Mouse (Mus musculus): ENCODE data around the gene Exoc3l2. TPM values are rescaled to one million over a fixed set of nuclear protein-coding genes. Genes with fewer than 3 reads are reported as not detected.

Gene Exoc3l2
- polyA plus RNA-seq, 1 experiment, result 0.94 TPM

- Histone ChIP-seq H3K4me1 (replicated peaks; ENCODE audit: control insufficient read depth, insufficient read depth, low read length) (peaks cover 19% of the 10 kb centered on the region), H3K27ac (ENCODE audit: control insufficient read depth, insufficient read depth, low read length) (0 out of 2 replicates have a peak overlapping the region, but pooled peaks have one; percentile 24), H3K4me3 (ENCODE audit: control insufficient read depth, insufficient read depth, low read length) (peak overlapping the region; percentile 68), H3K27me3 (ENCODE audit: control insufficient read depth, insufficient read depth, low read length) (no peaks in the 10 kb centered on the region), H3K36me3 (ENCODE audit: control insufficient read depth, insufficient read depth, low read length) (no peaks in the 10 kb centered on the region)
- DNase-seq, result peak; percentile 13
- TF ChIP-seq POLR2A (IDR thresholded peaks at IDR 0.05; ENCODE audit: control insufficient read depth, extremely low read depth, insufficient read depth, low read length, poor library complexity) (no peak), CTCF (IDR thresholded peaks at IDR 0.05; ENCODE audit: borderline replicate concordance, control insufficient read depth, extremely low read depth, insufficient read depth, low read length, poor library complexity) (no peak)
- 48% methylated on average over 6 of the region's 6 CpGs for WGBS
Measured at GRCm38 (mm10) chr7:19459144-19459870, 3.8 kb upstream of the Exoc3l2 start.

GRCm38 (mm10) chr7:19460500-19460899 lies 2.6 kb upstream of the Exoc3l2 start:
- TF ChIP-seq CTCF (IDR thresholded peaks at IDR 0.05; ENCODE audit: borderline replicate concordance, control insufficient read depth, extremely low read depth, insufficient read depth, low read length, poor library complexity), result no peak
- TF ChIP-seq POLR2A (IDR thresholded peaks at IDR 0.05; ENCODE audit: control insufficient read depth, extremely low read depth, insufficient read depth, low read length, poor library complexity), result no peak
- peaks cover 19% of the 10 kb centered on the region for H3K4me1 ChIP-seq (replicated peaks; ENCODE audit: control insufficient read depth, insufficient read depth, low read length)
- no peak overlapping the region for H3K4me3 ChIP-seq (ENCODE audit: control insufficient read depth, insufficient read depth, low read length)
- no peaks in the 10 kb centered on the region for H3K27me3 ChIP-seq (ENCODE audit: control insufficient read depth, insufficient read depth, low read length)
- WGBS, result 100% methylated on average over 1 of the region's 1 CpGs
- no peaks in the 10 kb centered on the region for H3K36me3 ChIP-seq (ENCODE audit: control insufficient read depth, insufficient read depth, low read length)
- H3K27ac ChIP-seq (ENCODE audit: control insufficient read depth, insufficient read depth, low read length), result no peak overlapping the region
- DNase-seq, result no peak

- H3K27ac ChIP-seq (ENCODE audit: control insufficient read depth, insufficient read depth, low read length), result no peak overlapping the region
- H3K27me3 ChIP-seq (ENCODE audit: control insufficient read depth, insufficient read depth, low read length), result no peaks in the 10 kb centered on the region
- no peaks in the 10 kb centered on the region for H3K36me3 ChIP-seq (ENCODE audit: control insufficient read depth, insufficient read depth, low read length)
- peak; percentile 70 for DNase-seq
- no peak for TF ChIP-seq CTCF (IDR thresholded peaks at IDR 0.05; ENCODE audit: borderline replicate concordance, control insufficient read depth, extremely low read depth, insufficient read depth, low read length, poor library complexity)
- TF ChIP-seq POLR2A (IDR thresholded peaks at IDR 0.05; ENCODE audit: control insufficient read depth, extremely low read depth, insufficient read depth, low read length, poor library complexity), result no peak
- peaks cover 19% of the 10 kb centered on the region for H3K4me1 ChIP-seq (replicated peaks; ENCODE audit: control insufficient read depth, insufficient read depth, low read length)
- WGBS, result 17% methylated on average over 6 of the region's 6 CpGs
- H3K4me3 ChIP-seq (ENCODE audit: control insufficient read depth, insufficient read depth, low read length), result no peak overlapping the region
Measured at GRCm38 (mm10) chr7:19461488-19461887, 1.6 kb upstream of the Exoc3l2 start.

GRCm38 (mm10) chr7:19462443-19462842 lies 688 bp upstream of the Exoc3l2 start:
- no peak overlapping the region for H3K27ac ChIP-seq (ENCODE audit: control insufficient read depth, insufficient read depth, low read length)
- no peaks in the 10 kb centered on the region for H3K27me3 ChIP-seq (ENCODE audit: control insufficient read depth, insufficient read depth, low read length)
- H3K4me3 ChIP-seq (ENCODE audit: control insufficient read depth, insufficient read depth, low read length), result no peak overlapping the region
- no peaks in the 10 kb centered on the region for H3K36me3 ChIP-seq (ENCODE audit: control insufficient read depth, insufficient read depth, low read length)
- DNase-seq, result no peak
- peaks cover 11% of the 10 kb centered on the region for H3K4me1 ChIP-seq (replicated peaks; ENCODE audit: control insufficient read depth, insufficient read depth, low read length)
- WGBS, result 87% methylated on average over 4 of the region's 4 CpGs
- TF ChIP-seq POLR2A (IDR thresholded peaks at IDR 0.05; ENCODE audit: control insufficient read depth, extremely low read depth, insufficient read depth, low read length, poor library complexity), result no peak
- no peak for TF ChIP-seq CTCF (IDR thresholded peaks at IDR 0.05; ENCODE audit: borderline replicate concordance, control insufficient read depth, extremely low read depth, insufficient read depth, low read length, poor library complexity)

GRCm38 (mm10) chr7:19464367-19465307 lies 1.5 kb downstream of the Exoc3l2 start:
- H3K27ac ChIP-seq (ENCODE audit: control insufficient read depth, insufficient read depth, low read length), result no peak overlapping the region
- WGBS, result 90% methylated on average over 22 of the region's 22 CpGs

GRCm38 (mm10) chr7:19466602-19467145 lies 3.5 kb downstream of the Exoc3l2 start:
- no peak for TF ChIP-seq CTCF (IDR thresholded peaks at IDR 0.05; ENCODE audit: borderline replicate concordance, control insufficient read depth, extremely low read depth, insufficient read depth, low read length, poor library complexity)
- TF ChIP-seq POLR2A (IDR thresholded peaks at IDR 0.05; ENCODE audit: control insufficient read depth, extremely low read depth, insufficient read depth, low read length, poor library complexity), result no peak
- Histone ChIP-seq H3K4me1 (replicated peaks; ENCODE audit: control insufficient read depth, insufficient read depth, low read length) (no peaks in the 10 kb centered on the region), H3K4me3 (ENCODE audit: control insufficient read depth, insufficient read depth, low read length) (no peak overlapping the region), H3K27me3 (ENCODE audit: control insufficient read depth, insufficient read depth, low read length) (no peaks in the 10 kb centered on the region), H3K36me3 (ENCODE audit: control insufficient read depth, insufficient read depth, low read length) (no peaks in the 10 kb centered on the region), H3K27ac (ENCODE audit: control insufficient read depth, insufficient read depth, low read length) (no peak overlapping the region)
- WGBS, result 89% methylated on average over 5 of the region's 5 CpGs
- DNase-seq, result no peak

More at GRCm38 (mm10) chr7:19464367-19465307, 1.5 kb downstream of the Exoc3l2 start:
- no peak overlapping the region for H3K4me3 ChIP-seq (ENCODE audit: control insufficient read depth, insufficient read depth, low read length)
- H3K4me1 ChIP-seq (replicated peaks; ENCODE audit: control insufficient read depth, insufficient read depth, low read length), result peaks cover under 1% of the 10 kb centered on the region; the same call in 1 of the 2 replicates
- H3K36me3 ChIP-seq (ENCODE audit: control insufficient read depth, insufficient read depth, low read length), result no peaks in the 10 kb centered on the region
- no peak for DNase-seq
- TF ChIP-seq POLR2A (IDR thresholded peaks at IDR 0.05; ENCODE audit: control insufficient read depth, extremely low read depth, insufficient read depth, low read length, poor library complexity), result no peak
- no peak for TF ChIP-seq CTCF (IDR thresholded peaks at IDR 0.05; ENCODE audit: borderline replicate concordance, control insufficient read depth, extremely low read depth, insufficient read depth, low read length, poor library complexity)
- no peaks in the 10 kb centered on the region for H3K27me3 ChIP-seq (ENCODE audit: control insufficient read depth, insufficient read depth, low read length)

Data from thymus, adult 2 months (tissue).